Mouse (Mus musculus) small intestine, adult 2 months (tissue): ENCODE measurements around the gene Dab1. TPM values are rescaled to one million over a fixed set of nuclear protein-coding genes. Genes with fewer than 3 reads are reported as not detected.

Experiments used
- H3K27ac ChIP-seq: fragments of 200-500 bp; 2 replicates; pipeline ENCODE4 v1.5.1; 2012; ENCODE audit warnings: low read depth, low read length, control low read depth, inconsistent platforms; ENCODE audit not compliant: insufficient read depth
- H3K27me3 ChIP-seq: fragments of 200-500 bp; 2 replicates; pipeline ENCODE4 v1.6.1; 2012; ENCODE audit warnings: mild to moderate bottlenecking, moderate library complexity, low read length, inconsistent platforms; ENCODE audit not compliant: control insufficient read depth, insufficient read depth
- H3K36me3 ChIP-seq: fragments of 200-500 bp; 2 replicates; pipeline ENCODE4 v1.6.1; 2012; ENCODE audit warnings: mild to moderate bottlenecking, low read length, control low read depth, inconsistent platforms; ENCODE audit not compliant: control insufficient read depth, insufficient read depth
- H3K4me1 ChIP-seq: fragments of 200-500 bp; 2 replicates; pipeline ENCODE4 v1.6.1; 2012; ENCODE audit warnings: low read length, inconsistent platforms, mixed read lengths; ENCODE audit not compliant: control insufficient read depth, insufficient read depth, insufficient read length
- H3K4me3 ChIP-seq: fragments of 200-500 bp; 2 replicates; pipeline ENCODE4 v1.5.1; 2012; ENCODE audit warnings: low read depth, mild to moderate bottlenecking, control low read depth, inconsistent platforms, low read length, moderate library complexity
- CTCF ChIP-seq: fragments of 200-500 bp; IDR thresholded peaks from 2 replicates; pipeline ENCODE4 v1.5.1; 2012; ENCODE audit warnings: low read depth, mild to moderate bottlenecking, control low read depth, inconsistent platforms, low read length, moderate library complexity, mixed read lengths; ENCODE audit not compliant: insufficient replicate concordance, insufficient read length; ENCODE audit errors: extremely low read depth
- POLR2A ChIP-seq: fragments of 200-500 bp; IDR thresholded peaks from 2 replicates; pipeline ENCODE4 v1.6.1; 2012; ENCODE audit warnings: low read depth, mild to moderate bottlenecking, control low read depth, inconsistent platforms, low read length, moderate library complexity
- WGBS: fragments of 180-500 bp; shearing (Covaris S2); methylation state at CpG from one replicate; pipeline ENCODE4 v1.1.7; 2018; 5-methylcytosine and 5-hydroxymethylcytosine counted together
- polyA plus RNA-seq: library from polyadenylated mRNA; depleted of rRNA; stranded (reverse); fragments of >200 nt; gene quantifications from 2 replicates; pipeline ENCODE4 v1.2.3, GENCODE M21; 2012

The Dab1 gene
- polyA plus RNA-seq, 1 experiment: 57.9 TPM

DNA sequence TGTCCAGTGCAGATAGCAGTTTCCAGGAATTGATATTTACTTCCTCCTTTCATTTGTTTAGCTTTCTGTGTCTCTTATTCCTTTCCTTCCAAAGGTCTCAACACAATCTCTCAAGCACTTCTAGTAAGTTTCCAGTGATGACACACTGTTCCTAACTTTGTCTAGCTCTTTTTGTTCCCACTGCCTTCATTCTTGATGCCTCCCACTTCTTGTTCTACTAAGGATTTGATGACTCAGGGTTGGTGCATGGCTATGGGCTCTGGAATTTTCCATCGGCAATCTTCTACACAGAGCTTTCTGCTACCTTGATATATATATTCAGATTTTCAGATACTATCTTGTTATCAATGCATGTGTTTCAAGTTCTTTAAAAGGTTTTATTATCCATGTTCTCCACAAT, 656.1 kb downstream of the Dab1 start:
- 94% methylated on average over 1 of the region's 1 CpGs for WGBS

DNA sequence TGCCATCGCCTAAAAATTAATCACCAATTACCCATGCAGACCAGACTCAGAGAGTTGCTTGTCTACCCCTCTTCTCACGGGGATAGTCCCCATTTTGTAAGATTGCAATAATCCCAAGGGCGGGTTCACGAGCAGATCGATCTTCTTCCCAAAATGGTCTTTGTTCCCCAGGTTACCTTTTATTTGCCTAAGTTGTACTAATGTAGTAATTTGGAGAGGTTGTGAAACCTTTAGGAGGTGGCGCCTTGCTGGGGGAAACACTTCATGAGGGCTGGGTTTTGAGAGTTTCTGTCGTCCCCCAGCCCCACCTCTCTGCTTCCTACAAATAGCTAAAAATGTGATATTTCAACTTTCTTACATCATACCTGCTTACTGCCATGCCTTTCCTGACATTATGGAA, 657.8 kb downstream of the Dab1 start:
- H3K27me3 ChIP-seq: no peaks in the 10 kb centered on the region
- WGBS: 79% methylated on average over 7 of the region's 7 CpGs
- H3K4me3 ChIP-seq: no peak overlapping the region
- no peaks in the 10 kb centered on the region for H3K4me1 ChIP-seq
- no peak overlapping the region for H3K27ac ChIP-seq
- no peak for TF ChIP-seq CTCF
- no peak for TF ChIP-seq POLR2A
- no peaks in the 10 kb centered on the region for H3K36me3 ChIP-seq

More for the DNA sequence above, 656.1 kb downstream of the Dab1 start:
- H3K36me3 ChIP-seq: no peaks in the 10 kb centered on the region
- no peaks in the 10 kb centered on the region for H3K4me1 ChIP-seq
- H3K27ac ChIP-seq: no peak overlapping the region
- no peak for TF ChIP-seq POLR2A
- no peak for TF ChIP-seq CTCF
- H3K27me3 ChIP-seq: no peaks in the 10 kb centered on the region
- H3K4me3 ChIP-seq: no peak overlapping the region

DNA sequence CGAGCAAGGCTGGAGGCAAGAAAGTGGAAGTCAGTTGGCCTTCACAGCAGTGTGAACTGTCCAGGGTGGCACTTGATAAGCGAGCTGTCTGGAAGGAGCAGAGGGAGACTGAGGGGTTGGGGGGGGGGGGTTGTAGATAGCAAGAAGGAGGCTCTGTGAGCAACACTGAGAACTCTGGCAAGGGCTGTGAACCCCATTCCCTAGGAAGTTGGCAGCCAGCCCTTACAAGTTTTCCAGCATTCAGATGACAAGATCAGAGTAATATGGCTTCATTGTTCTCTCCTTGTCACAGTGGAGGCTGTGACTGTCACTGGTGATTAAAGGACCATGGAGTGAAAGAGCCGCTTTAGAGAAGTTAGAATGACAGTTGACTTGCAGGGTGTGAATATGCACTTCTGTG, 662.4 kb downstream of the Dab1 start:
- H3K36me3 ChIP-seq: no peaks in the 10 kb centered on the region
- no peak overlapping the region for H3K27ac ChIP-seq
- H3K4me3 ChIP-seq: no peak overlapping the region
- 65% methylated on average over 3 of the region's 3 CpGs for WGBS
- H3K27me3 ChIP-seq: no peaks in the 10 kb centered on the region
- no peaks in the 10 kb centered on the region for H3K4me1 ChIP-seq
- no peak for TF ChIP-seq POLR2A
- no peak for TF ChIP-seq CTCF

DNA sequence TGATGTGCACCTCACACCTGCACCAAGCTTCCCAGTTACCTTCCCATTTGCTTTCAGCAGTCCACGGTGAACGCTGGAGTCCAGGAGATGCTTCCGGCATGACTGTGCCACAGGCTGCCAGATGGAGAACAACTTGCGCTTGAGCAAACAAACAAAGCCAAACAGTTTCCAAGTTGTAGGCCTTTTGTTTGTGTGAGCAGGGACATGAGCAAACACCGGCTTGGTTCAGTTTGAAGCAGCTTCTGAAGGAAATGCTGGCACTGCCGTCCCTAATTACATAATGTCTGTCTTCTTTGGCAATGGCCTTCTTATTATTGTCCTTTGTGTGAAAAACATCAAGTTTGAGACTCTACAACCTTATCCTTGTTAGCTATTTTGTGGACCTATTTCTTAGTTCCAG, 664.7 kb downstream of the Dab1 start:
- H3K27me3 ChIP-seq: no peaks in the 10 kb centered on the region
- H3K4me1 ChIP-seq: no peaks in the 10 kb centered on the region
- TF ChIP-seq CTCF (no peak), POLR2A (no peak)
- no peaks in the 10 kb centered on the region for H3K36me3 ChIP-seq
- no peak overlapping the region for H3K27ac ChIP-seq
- H3K4me3 ChIP-seq: no peak overlapping the region
- 48% methylated on average over 6 of the region's 6 CpGs for WGBS

DNA sequence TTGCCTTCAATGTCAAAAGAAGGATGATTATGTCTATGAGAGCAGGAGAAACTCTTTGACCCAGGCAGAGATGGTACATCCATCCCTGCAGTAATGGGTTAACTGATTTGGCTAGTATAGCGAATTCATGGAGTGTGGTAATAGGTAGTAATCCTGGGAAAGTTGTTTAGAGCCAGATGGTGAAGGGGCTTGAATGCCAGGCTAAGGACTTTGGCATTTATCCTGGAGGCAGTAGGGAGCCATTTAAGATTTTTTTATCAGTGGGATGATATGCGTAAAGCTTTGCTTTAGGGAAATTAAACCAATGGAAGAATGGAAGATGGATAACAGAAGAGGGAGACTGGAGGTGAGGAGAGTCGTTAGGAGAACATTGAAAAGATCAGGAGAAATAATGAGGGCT, 669.2 kb downstream of the Dab1 start:
- Histone ChIP-seq H3K27ac (no peak overlapping the region), H3K36me3 (no peaks in the 10 kb centered on the region), H3K4me1 (no peaks in the 10 kb centered on the region), H3K4me3 (no peak overlapping the region), H3K27me3 (no peaks in the 10 kb centered on the region)
- WGBS: 70% methylated on average over 3 of the region's 3 CpGs
- TF ChIP-seq CTCF: no peak
- TF ChIP-seq POLR2A: no peak

DNA sequence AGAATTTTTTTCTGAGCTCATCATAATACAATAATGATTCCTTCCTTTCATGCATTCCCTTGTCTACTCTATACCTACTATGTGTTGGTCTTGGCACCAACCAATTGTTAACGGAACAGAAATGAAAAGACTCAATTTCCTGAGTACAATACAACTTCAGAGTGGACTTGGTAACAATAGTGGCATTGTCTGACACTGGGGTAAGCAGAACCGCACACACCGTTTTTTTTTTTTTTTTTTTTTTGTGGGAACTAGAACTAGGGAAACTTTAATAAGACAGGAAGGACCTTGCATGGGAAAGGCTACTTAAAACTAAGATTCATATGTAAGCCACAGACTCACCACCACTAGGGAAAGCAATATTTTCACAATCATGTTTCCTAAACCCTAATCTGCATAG, 682.6 kb downstream of the Dab1 start:
- no peak overlapping the region for H3K27ac ChIP-seq
- H3K4me3 ChIP-seq: no peak overlapping the region
- H3K4me1 ChIP-seq: no peaks in the 10 kb centered on the region
- no peaks in the 10 kb centered on the region for H3K36me3 ChIP-seq
- WGBS: 62% methylated on average over 3 of the region's 3 CpGs
- no peaks in the 10 kb centered on the region for H3K27me3 ChIP-seq
- TF ChIP-seq POLR2A (no peak), CTCF (no peak)

DNA sequence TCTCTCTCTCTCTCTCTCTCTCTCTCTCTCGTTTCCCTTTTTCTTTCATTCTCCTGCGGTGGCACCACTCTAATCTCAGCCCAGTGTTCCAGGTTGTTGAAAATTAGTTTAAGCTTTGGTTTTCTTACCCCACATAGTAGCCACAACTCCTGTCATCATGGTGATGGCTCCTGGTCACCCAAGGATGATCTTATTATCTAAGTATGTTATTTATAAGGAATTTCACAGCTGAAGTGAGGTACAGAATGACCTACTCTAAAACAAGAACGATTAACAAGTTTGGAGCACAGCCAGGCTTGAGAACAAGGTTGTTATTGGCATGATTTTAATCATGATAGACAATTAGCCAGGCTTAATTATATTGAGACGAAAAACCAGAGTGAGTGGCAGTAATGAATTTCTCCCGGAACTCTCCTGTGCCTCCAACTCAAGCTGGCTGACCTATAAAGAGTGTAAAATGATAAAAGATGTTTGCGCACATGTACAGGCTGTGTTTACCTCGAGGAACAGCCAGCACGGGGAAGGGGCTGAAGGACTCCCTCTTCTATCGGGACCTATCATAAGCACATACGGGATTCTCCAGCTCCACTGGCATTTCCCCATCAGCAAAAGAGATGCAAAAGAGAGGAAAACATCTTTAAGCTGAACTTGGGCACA, 684.0 kb downstream of the Dab1 start:
- TF ChIP-seq CTCF: no peak
- no peak for TF ChIP-seq POLR2A
- Histone ChIP-seq H3K27ac (no peak overlapping the region), H3K4me1 (no peaks in the 10 kb centered on the region), H3K4me3 (no peak overlapping the region), H3K36me3 (no peaks in the 10 kb centered on the region), H3K27me3 (no peaks in the 10 kb centered on the region)
- 44% methylated on average over 10 of the region's 10 CpGs for WGBS
